Mouse (Mus musculus) forebrain, embryonic 14.5 days (tissue): ENCODE measurements at regions not wholly inside any gene's neighbourhood (a gene's known extent, or its start where the extent isn't known, plus 50 kb on each side); places are given as distances from the start of the nearest gene placed in this dataset.
"Not testable (repeated sequence)": the region's sequence is repeated elsewhere in the genome, so short reads cannot be mapped to it uniquely, and the experiment has no call there.

Experiments used
- ATAC-seq: fragments of 200-750 bp; cut with Nextera tagmentation; 2 replicates; pipeline ENCODE4 v1.8.0; 2017; ENCODE audit warnings: mild to moderate bottlenecking, moderate library complexity
- DNase-seq: peaks from one replicate; pipeline ENCODE4 v3.0.0-alpha.2; 2015; ENCODE audit warnings: low spot score
- H3K27ac ChIP-seq: fragments of 300-500 bp; sonication (generic); 2 replicates; pipeline ENCODE4 v1.5.1; 2014; ENCODE audit warnings: low read depth, mild to moderate bottlenecking, control low read depth, low read length, moderate library complexity
- H3K27me3 ChIP-seq: fragments of 300-500 bp; sonication (generic); replicated peaks from 2 replicates; pipeline ENCODE4 v1.6.1; 2014; ENCODE audit warnings: low read length, control low read depth, mixed read lengths; ENCODE audit not compliant: control insufficient read depth, insufficient read depth
- H3K36me3 ChIP-seq: fragments of 300-500 bp; sonication (generic); 2 replicates; pipeline ENCODE4 v1.6.1; 2014; ENCODE audit warnings: low read length, control low read depth; ENCODE audit not compliant: control insufficient read depth, insufficient read depth
- H3K4me1 ChIP-seq: fragments of 300-500 bp; sonication (generic); 2 replicates; pipeline ENCODE4 v1.6.1; 2014; ENCODE audit warnings: antibody characterized with exemption, low read length, control low read depth; ENCODE audit not compliant: control insufficient read depth, insufficient read depth
- H3K4me2 ChIP-seq: fragments of 300-500 bp; sonication (generic); 2 replicates; pipeline ENCODE4 v1.6.1; 2014; ENCODE audit warnings: mild to moderate bottlenecking, control low read depth, low read length
- H3K4me3 ChIP-seq: fragments of 300-500 bp; sonication (generic); 2 replicates; pipeline ENCODE4 v1.5.1; 2014; ENCODE audit warnings: low read depth, low read length, control low read depth
- H3K9ac ChIP-seq: fragments of 300-500 bp; sonication (generic); 2 replicates; pipeline ENCODE4 v1.6.1; 2014; ENCODE audit warnings: mild to moderate bottlenecking, low read length, control low read depth, moderate library complexity
- H3K9me3 ChIP-seq: fragments of 300-500 bp; sonication (generic); replicated peaks from 2 replicates; pipeline ENCODE4 v1.6.1; 2016; ENCODE audit warnings: low read length, control low read depth, mixed read lengths; ENCODE audit not compliant: control insufficient read depth
- WGBS: fragments of 180-500 bp; shearing (Covaris S2); extraction: QIAGEN DNeasy Blood & Tissue Kit; methylation state at CpG from one replicate; pipeline ENCODE4 v1.1.7; 2014; 5-methylcytosine and 5-hydroxymethylcytosine counted together

DNA sequence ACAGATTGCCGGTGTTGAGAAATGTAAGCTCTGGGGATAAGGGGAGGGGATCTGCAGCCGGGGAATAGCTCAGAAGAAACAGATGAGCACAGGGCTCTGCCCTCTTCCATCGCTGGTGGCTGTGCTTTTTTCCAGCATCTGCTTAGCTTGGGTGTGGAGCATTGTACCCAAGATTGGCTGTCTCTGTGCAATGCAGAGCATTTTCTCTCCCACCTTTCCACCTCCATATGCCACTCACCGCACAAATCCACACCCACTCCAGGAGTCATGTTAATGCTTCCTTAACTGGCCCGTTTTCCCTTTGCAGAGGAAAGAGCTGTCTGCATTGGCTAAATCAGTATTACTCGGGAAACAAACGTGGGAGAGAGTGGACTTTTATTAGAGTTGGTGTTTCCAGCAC, 228.9 kb upstream of the Pbx1 start:
- Histone ChIP-seq H3K27me3 (no peaks in the 10 kb centered on the region), H3K4me3 (no peak overlapping the region), H3K9ac (no peak overlapping the region), H3K27ac (no peak overlapping the region), H3K4me1 (peaks cover 5% of the 10 kb centered on the region; the same call in 1 of the 2 replicates), H3K36me3 (no peaks in the 10 kb centered on the region), H3K9me3 (no peaks in the 10 kb centered on the region), H3K4me2 (no peak overlapping the region)
- 79% methylated on average over 7 of the region's 7 CpGs for WGBS
- ATAC-seq (no peak), DNase-seq (no peak)

DNA sequence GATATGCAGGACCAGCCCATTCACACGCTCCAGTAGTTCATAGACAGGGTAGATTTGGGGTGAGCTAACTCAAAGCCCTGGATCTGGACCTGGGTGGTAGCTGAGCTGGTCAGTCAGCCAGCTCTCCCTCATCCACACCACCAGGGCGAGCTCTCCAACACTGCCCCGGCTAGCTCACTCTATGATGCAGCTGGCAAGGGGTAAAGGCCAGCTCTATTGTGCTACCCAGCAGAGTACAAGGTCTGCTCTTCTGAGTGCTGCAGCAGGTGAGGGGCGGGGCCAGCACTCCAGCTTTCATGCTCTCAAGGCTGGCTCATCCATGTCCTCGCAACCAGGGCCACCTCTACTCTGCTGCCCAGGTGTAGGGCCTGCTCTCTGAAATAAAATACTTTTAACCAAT, 227.5 kb upstream of the Pbx1 start:
- H3K4me3 ChIP-seq: no peak overlapping the region
- ATAC-seq (no peak), DNase-seq (no peak)
- no peaks in the 10 kb centered on the region for H3K36me3 ChIP-seq
- H3K9me3 ChIP-seq: no peaks in the 10 kb centered on the region
- no peaks in the 10 kb centered on the region for H3K27me3 ChIP-seq
- H3K4me1 ChIP-seq: peaks cover 5% of the 10 kb centered on the region; the same call in 1 of the 2 replicates
- WGBS: 84% methylated on average over 5 of the region's 5 CpGs
- H3K9ac ChIP-seq: no peak overlapping the region
- no peak overlapping the region for H3K4me2 ChIP-seq
- H3K27ac ChIP-seq: no peak overlapping the region

DNA sequence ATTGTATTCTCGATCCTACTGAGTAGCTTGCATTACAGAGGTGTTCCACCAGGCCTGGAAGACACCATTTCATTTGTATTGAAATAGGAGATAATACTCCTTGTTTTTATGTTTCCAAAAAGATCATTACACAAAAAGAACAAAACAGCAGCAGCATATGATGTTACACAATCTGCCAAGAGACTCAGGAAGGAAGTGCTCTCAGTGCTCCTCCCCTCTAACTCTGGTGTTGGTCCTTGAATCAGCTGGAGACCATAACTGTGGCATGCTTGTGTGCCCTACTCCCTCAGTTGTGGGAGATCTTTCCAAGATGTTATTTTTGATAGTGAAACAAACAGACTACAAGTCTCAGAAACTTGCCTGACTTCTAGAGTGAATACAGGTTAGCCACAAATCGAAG, 200.8 kb upstream of the Pbx1 start:
- Histone ChIP-seq H3K36me3 (no peaks in the 10 kb centered on the region), H3K27ac (no peak overlapping the region), H3K9ac (no peak overlapping the region), H3K9me3 (no peaks in the 10 kb centered on the region), H3K4me3 (no peak overlapping the region), H3K4me1 (no peaks in the 10 kb centered on the region), H3K4me2 (no peak overlapping the region), H3K27me3 (no peaks in the 10 kb centered on the region)
- DNase-seq: no peak
- 91% methylated on average over 2 of the region's 2 CpGs for WGBS
- no peak for ATAC-seq

DNA sequence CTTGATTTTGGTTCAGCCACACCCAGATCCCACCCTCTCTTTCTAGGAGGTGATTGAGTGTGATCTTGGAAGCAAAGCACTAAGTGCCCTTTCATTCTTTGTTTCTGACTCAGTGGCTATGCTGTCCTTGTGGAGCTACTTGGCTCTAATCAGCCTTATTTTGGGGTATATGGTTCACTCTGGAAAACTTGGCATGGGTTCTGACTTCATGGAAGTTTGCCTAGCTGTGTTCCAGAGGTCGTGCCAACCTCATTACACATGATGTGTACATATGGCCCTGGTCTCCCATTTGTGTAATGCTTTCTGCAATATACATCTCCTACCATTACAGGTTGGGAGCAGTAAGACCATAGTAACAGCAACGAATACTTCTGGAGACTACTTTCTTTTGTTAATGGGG, 199.9 kb upstream of the Pbx1 start:
- ATAC-seq: no peak
- Histone ChIP-seq H3K4me2 (no peak overlapping the region), H3K27me3 (no peaks in the 10 kb centered on the region), H3K4me1 (no peaks in the 10 kb centered on the region), H3K9ac (no peak overlapping the region), H3K4me3 (no peak overlapping the region), H3K36me3 (no peaks in the 10 kb centered on the region), H3K9me3 (no peaks in the 10 kb centered on the region), H3K27ac (no peak overlapping the region)
- peak; percentile 13 for DNase-seq
- 60% methylated on average over 2 of the region's 2 CpGs for WGBS

DNA sequence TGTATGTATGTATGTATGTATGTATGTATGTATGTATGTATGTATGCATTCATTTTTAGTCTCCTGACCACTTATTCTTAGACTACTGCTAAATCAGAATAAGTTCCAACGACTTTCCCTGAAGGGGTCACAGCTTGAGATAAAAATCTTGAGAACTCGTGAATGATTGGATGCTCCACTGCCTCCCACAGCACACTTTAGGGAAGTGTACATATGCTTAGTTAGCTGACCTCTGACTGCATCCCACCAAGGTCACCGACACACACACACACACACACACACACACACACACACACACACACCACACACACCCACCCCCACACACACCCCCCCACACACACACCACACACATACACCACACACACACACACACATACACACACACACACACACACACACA, 169.9 kb upstream of the Pbx1 start:
- H3K4me2 ChIP-seq, H3K9me3 ChIP-seq, H3K27ac ChIP-seq, ATAC-seq, H3K27me3 ChIP-seq, H3K4me3 ChIP-seq, H3K36me3 ChIP-seq, H3K9ac ChIP-seq, DNase-seq: not testable (repeated sequence)
- peaks cover 13% of the 10 kb centered on the region for H3K4me1 ChIP-seq
- 87% methylated on average over 3 of the region's 3 CpGs for WGBS

GRCm38 (mm10) chr1:168600461-168601160, 168.5 kb upstream of the Pbx1 start:
- Histone ChIP-seq H3K4me3 (no peak overlapping the region), H3K9ac (no peak overlapping the region), H3K27ac (no peak overlapping the region), H3K9me3 (no peaks in the 10 kb centered on the region), H3K36me3 (no peaks in the 10 kb centered on the region), H3K27me3 (no peaks in the 10 kb centered on the region), H3K4me2 (no peak overlapping the region), H3K4me1 (peaks cover 13% of the 10 kb centered on the region)
- ATAC-seq: no peak
- no peak for DNase-seq
- 90% methylated on average over 6 of the region's 6 CpGs for WGBS

GRCm38 (mm10) chr1:168598191-168598667, 166.2 kb upstream of the Pbx1 start:
- ATAC-seq (no peak), DNase-seq (peak; percentile 21)
- peak overlapping the region; percentile 41 for H3K4me2 ChIP-seq
- no peaks in the 10 kb centered on the region for H3K36me3 ChIP-seq
- H3K4me1 ChIP-seq: peaks cover 13% of the 10 kb centered on the region
- H3K27me3 ChIP-seq: no peaks in the 10 kb centered on the region
- H3K9me3 ChIP-seq: no peaks in the 10 kb centered on the region
- WGBS: 12% methylated on average over 11 of the region's 11 CpGs
- H3K27ac ChIP-seq: no peak overlapping the region
- peak overlapping the region; percentile 32; the same call in 1 of the 2 replicates for H3K9ac ChIP-seq
- no peak overlapping the region for H3K4me3 ChIP-seq

DNA sequence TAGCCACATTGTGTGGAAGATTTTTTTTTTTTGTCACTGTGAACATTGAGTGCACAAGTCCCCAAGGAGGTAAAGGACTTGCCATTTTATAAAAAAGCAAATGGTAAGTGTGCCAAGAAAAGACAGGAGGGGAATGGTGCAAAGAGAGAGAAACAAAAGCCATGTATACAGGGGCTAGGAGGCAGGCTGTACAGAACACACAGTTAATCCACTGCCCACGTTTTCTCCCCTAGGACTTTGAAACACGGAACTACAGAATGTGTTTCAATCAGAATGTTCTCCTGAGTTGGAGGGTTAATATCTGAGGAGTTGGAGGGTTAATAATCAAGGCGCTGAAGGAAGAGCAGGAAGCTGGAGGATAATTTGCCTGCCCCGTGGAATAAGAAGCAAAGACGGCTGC, 165.4 kb upstream of the Pbx1 start:
- Histone ChIP-seq H3K4me3 (no peak overlapping the region), H3K9ac (peak overlapping the region; percentile 32; the same call in 1 of the 2 replicates), H3K4me2 (peak overlapping the region; percentile 41; the same call in 1 of the 2 replicates), H3K36me3 (no peaks in the 10 kb centered on the region), H3K27me3 (no peaks in the 10 kb centered on the region), H3K9me3 (no peaks in the 10 kb centered on the region), H3K4me1 (peaks cover 13% of the 10 kb centered on the region), H3K27ac (no peak overlapping the region)
- DNase-seq: peak; percentile 13
- WGBS: 7% methylated on average over 5 of the region's 5 CpGs
- no peak for ATAC-seq

DNA sequence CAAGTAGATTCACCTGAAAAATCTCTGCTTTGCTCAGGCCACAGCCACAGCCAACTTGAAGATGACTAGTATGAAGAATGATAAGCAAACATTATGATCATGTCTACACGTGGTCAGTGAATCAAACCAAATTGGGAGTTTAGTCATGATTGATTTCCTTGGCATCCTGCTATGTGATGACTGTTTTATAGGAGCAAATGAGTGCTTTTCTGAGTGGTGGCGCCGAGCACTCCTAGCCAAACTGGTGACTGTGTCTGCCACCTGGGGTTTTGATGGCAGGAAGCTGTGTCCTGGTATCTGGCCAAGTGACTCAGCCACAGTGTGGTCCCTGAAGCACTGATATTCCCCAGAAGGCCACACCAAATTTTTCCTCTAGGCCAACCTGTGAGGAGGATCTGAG, 152.1 kb upstream of the Pbx1 start:
- no peaks in the 10 kb centered on the region for H3K27me3 ChIP-seq
- H3K27ac ChIP-seq: no peak overlapping the region
- H3K9ac ChIP-seq: no peak overlapping the region
- DNase-seq (no peak), ATAC-seq (no peak)
- H3K36me3 ChIP-seq: no peaks in the 10 kb centered on the region
- H3K4me1 ChIP-seq: no peaks in the 10 kb centered on the region
- WGBS: 80% methylated on average over 3 of the region's 3 CpGs
- H3K4me3 ChIP-seq: no peak overlapping the region
- no peaks in the 10 kb centered on the region for H3K9me3 ChIP-seq
- no peak overlapping the region for H3K4me2 ChIP-seq
